Mouse (Mus musculus): ENCODE results near the gene Capzb.
A peak's percentile ranks its signal among the peaks of the same experiment; 100 is the strongest.

Capzb gene

DNA sequence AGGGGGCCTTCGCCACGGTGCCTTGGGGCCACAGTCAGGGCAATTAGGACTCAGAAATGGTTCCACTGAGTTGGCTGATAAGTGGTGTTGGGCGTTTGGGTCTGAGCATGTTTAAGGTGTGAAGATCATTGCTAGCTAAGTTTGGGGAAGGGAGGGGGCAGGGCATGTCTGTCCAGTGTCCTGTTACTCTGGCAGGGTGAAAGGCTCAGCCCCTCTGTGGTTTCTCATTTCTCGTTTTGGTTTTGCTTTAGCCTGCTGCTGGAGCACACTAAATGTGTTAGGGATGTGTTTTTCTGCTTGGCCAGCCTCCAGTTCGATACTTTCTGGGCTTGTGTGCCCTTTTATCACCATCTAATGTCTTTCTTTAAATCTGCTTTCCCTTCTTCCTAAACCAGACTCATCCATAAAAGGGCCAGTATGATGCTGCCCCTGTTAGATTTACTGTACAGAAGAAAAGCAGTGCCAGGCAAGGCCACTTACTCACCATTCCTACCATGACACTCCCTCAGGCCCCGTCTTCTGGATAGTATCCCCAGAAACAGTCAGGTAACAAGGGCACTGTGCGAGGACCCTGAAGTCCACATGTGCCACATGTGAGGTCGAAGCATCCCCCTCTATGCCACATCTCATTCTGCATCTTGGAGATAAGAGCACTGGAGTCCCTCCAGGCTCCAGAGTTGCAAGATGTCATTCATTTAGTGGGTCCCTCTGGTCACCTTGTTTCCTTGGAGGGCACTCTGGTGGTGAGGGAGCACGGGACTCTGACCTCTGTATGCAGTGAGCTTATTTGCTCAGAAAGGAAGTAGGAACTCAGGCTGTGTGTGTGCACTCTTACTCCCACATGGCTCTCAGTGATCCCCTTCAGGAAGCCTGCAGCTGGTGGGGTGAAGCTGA is 15.8 kb downstream of the Capzb start:
- DNase-seq (ENCODE audit: low read depth), result no peak

DNA sequence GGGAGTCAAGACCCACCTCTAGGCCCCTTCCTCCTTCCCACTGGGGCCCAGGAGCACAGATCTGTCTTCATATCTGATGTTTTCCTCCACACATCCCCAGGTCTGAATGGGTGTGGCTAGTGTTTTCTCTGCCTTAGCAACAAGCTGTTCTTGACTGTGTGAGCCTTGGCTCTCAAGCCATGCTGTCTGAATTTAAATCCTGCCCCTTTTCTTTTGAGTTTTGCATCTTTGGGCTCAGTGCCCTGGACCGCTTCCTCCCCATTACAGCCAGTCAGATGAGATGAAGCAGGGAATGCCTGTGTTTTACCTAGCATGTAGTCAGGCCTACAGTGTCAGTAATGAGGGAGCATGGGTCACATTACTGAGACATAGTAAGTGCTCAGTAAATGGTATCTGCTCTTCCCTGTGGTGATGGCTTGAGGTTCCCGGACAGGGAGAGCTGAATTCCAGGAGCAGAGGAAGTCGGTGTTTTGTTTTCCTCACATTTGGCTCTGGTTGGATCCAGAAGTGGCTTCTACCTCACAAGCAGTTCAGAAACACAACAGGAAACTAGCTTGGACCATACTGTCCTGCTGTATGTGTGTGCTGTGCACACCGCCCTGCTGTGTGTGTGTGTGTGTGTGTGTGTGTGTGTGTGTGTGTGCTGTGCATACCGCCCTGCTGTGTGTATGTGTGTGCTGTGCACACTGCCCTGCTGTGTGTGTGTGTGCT is 16.6 kb downstream of the Capzb start:
- DNase-seq (ENCODE audit: low read depth), result no peak

DNA sequence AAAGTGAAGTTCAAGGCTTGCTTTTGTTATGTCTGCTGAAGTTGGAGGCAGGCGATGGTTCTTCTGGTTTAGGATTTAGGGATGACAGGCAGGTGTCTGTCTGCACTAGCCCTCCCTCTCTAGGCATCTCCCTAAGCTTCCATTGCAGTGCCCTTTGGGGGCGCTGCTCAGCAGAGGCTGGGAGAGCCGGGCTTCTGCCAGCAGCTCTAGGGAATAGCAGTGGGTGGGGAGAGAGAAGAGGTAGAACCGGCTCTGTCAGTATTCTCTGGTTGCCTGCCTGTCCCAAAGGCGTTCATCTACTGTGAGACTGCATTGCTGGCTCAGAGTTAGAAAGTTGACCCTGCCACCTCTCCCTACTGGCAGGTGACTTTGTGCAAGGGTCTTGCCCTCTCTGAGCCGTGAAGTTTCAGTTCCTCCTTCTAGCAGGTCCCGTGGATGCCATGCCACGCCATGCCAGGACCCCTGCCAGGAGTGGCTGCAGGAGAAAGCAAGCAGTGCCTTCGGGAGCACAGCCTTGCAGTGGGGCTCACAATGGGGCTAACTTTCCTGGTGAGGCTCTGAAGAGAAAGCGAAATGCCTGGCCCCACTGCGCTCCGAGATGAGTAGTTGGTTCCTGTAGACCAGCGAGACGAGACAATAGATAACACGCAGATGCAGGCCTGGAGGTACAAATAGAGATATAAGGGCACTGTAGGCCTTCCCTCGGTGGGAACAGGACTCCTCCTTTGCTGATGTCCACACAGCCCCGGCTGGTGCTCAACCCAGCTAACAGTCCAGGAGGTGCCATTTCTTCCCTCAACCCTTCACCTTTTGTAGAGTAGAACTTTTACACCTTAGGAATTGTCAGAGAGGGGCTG is 19.5 kb downstream of the Capzb start:
- peak; percentile 41 for DNase-seq (ENCODE audit: low read depth)

DNA sequence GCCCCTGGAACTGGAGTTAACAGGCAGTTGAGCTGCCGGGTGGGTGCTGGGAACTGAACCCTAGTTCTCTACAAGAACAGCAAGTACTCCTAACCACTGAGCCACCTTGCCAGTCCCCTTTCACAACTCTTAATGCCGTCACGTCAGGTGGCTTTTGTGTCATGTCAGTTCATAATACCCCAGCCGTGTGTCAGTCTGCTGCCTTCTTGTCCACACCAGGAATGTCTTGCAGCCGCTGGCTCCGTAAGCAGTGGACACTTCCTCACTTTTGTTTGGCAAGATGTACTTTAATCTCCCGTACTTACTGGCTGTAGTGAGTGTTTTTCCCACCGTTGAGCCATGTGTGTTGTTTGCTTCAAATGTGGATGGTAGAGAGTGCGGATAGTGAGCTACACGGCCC is 20.4 kb downstream of the Capzb start:
- no peak for DNase-seq (ENCODE audit: low read depth)

DNA sequence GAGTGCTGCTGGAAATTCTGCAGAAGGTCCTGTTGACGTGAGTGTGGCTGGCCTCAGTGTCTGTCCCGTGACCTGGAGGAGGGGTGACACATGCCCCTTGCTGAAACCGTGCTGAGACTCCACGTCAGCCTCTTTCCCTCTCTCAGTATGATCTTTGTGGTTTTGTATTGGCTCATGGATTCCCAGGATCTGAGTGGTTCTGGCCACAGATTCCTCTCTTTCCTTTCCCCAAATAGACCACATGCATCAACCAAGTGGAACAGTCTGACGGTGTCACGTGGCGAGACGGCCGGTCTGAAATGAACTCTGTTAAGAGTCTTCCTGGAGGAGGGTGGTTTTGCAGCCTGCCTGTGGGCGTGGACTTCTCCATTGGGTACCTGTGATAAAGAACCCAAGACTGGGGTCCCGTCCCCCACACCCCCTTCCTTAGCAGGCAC is 21.3 kb downstream of the Capzb start:
- DNase-seq (ENCODE audit: low read depth), result no peak

DNA sequence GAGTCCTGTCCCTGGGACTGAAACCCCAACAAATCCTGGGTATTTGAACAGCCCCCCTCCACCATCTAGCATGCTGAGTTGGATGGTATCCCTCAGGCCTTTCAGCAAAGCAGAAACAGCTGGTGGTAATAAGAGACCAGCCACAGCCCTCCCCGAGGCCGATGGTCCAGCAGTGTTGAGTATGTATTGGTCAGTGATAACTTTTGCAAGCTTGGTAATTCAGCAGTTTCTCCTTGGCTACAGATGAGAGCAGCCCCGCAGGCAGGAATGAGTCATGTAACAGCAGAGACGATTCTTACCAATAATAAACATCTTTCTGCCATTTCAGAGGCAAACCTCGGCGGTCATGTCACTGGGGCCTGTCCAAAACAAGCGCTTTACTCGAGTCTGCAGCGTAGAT is 23.9 kb downstream of the Capzb start:
- no peak for DNase-seq (ENCODE audit: low read depth)

DNA sequence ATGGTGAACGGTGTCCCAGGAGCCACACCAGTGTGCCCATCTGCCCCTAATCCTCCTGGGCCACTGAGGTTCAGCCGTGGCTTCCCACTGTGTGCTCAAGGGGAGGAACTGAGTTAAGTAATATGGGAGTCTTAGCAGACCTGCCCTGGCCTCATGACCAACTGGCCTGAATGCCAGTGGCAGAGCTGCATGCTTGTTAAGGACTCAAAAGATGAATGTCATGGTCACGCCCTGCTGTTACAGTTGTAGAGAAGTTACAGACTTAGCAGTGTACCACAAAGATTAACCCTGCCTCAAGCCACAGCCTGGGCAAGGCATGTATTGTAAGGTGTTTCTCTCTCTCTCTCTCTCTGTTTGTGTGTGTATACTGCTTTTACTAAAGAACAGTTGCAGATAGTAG is 25.8 kb downstream of the Capzb start:
- no peak for DNase-seq (ENCODE audit: low read depth)

- no peak for DNase-seq (ENCODE audit: low read depth)
These were observed 27.0 kb downstream of the Capzb start for GRCm38 (mm10) chr4:139219656-139220055.

DNA sequence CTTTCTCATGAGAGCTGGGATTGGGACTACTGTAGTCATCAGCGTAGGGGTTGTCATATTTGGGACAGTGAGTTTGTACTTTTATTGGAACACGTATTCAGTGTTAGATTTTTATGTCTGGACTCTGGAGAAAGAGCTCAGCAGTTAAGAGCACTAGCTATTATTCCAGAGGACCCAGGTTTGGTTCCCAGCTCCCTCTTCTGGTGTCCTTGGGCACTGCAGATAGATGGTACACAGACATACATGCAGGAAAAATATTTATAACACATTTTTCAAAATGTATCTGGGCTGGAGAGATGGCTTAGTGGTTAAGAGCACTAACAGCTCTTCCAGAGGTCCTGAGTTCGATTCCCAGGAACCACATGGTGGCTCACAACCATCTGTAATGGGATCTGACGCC is 28.3 kb downstream of the Capzb start:
- DNase-seq (ENCODE audit: low read depth), result no peak

DNA sequence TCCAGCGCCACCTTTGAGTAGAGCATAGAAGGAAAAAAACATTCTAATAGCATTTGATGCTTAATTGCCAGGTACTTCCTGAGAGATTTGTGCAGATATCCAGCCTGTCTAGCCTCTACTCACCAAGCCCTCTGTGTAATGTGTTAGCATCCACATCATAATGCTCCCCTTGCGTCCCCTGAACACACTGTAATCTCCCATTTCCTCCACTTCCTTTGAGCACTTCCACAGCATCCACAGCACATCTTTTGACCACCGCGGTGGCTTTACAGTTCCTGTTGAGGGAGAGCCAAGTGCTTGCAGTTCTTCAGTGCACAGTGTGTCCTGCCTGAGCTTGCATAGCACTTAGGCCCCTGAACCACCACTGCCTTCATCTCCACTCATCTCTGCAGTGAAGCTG is 29.1 kb downstream of the Capzb start:
- DNase-seq (ENCODE audit: low read depth), result no peak

- DNase-seq (ENCODE audit: low read depth), result no peak
These were observed 32.4 kb downstream of the Capzb start for GRCm38 (mm10) chr4:139225115-139225514.

DNA sequence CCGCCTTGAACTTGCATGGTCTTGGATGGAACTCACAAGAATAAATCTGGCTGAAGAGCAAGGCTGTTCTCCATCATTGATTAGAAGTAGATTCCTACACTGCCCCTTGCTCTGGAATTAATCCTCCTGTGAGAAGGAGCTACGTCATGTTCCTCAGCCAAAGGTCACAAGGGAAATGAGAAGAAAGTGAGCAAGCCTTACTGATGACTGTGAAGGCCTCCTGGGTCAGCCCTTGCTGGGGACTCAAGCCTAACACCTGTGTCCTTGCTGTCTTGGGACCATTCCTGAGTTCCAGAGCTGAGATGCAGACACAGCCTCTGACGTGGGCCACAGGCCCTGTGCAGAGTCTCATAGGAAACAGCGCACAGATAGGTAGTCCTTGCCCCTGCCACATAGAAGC is 33.2 kb downstream of the Capzb start:
- DNase-seq (ENCODE audit: low read depth), result no peak

- DNase-seq (ENCODE audit: low read depth), result no peak
These were observed 34.0 kb downstream of the Capzb start for GRCm38 (mm10) chr4:139226504-139227216.

DNA sequence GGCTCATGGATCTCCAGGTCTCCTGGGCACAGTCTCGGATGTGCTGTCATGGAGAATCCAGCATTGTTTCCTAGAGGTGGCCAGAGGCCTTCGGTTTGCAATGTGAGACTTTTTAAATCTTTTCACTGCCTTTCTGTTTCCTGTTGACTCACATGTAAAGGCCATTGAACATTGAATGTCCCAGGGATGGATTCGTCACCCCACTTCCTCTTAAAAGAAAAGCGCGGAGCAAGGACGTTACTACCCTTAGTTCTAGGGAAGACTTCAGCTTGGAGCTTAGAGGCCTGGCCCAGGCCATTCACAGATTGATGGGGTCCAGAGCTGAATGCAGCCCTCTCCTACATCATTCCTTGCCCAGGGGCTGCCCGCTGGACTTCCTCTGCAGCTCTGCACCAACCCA is 35.2 kb downstream of the Capzb start:
- DNase-seq (ENCODE audit: low read depth), result no peak

DNA sequence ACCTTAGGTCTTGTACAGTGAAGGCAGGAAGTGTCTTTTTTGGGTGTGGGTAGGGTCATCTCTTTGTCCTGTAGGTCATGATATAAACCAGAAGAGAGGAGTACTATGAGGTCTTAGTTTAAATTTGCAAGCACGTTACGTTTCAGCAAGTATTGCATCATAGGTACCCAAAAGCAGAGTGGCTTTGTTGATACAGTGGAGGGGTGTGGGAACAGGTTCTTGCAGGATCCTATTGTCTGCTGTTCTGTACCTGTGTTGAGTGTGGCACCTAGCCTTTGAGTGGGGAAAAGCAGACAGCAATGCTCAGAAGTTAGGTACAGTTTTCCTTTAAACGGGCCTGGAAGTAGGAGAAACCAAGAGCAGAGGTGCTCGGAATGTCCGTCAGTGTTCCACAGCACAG is 36.6 kb downstream of the Capzb start:
- DNase-seq (ENCODE audit: low read depth), result no peak

GRCm38 (mm10) chr4:139230376-139231120 is 37.8 kb downstream of the Capzb start:
- DNase-seq (ENCODE audit: low read depth), result no peak

DNA sequence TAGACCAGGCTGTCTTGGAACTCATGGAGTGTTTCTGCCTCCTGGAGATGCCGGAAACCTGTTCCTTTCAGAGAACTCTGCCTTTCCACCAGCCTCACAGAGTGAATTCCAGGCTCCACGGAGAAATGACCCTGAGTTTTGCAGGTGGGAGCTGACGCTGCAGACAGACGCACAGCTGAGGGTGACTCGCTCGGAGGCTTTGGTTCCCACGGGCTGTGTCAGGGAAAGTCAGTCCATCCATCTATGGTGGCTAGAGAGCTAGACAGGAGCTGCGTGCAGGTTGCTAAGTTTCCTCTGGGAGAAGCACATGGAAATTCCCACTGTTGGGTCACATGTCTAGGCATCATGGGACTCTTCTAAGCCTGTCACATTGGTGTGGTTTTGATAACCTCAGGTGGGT is 38.5 kb downstream of the Capzb start:
- DNase-seq (ENCODE audit: low read depth), result no peak

- DNase-seq (ENCODE audit: low read depth), result peak; percentile 58
These were observed 39.9 kb downstream of the Capzb start for GRCm38 (mm10) chr4:139232479-139233145.

GRCm38 (mm10) chr4:139233146-139233495 is 40.4 kb downstream of the Capzb start:
- no peak for DNase-seq (ENCODE audit: low read depth)

- DNase-seq (ENCODE audit: low read depth), result no peak
These were observed 41.1 kb downstream of the Capzb start for GRCm38 (mm10) chr4:139233755-139234254.
